Mouse (Mus musculus) frontal cortex, adult 2 months (tissue): Measurements from ENCODE around the gene Rassf8. TPM values are rescaled to one million over a fixed set of nuclear protein-coding genes. Genes with fewer than 3 reads are reported as not detected.

Experiments used
- DNase-seq, 2 experiments: peaks; one replicate each; pipeline ENCODE4 v3.0.0; 2022; ENCODE audit warnings: low spot score in 1 of 2; ENCODE audit errors: extremely low spot score in 1 of 2
- polyA plus RNA-seq: library from polyadenylated mRNA; depleted of rRNA; stranded (reverse); fragments of >200 nt; gene quantifications from 2 replicates; pipeline ENCODE4 v1.2.3, GENCODE M21; 2012

Rassf8 gene
- polyA plus RNA-seq, 1 experiment = 35.0 TPM

DNA sequence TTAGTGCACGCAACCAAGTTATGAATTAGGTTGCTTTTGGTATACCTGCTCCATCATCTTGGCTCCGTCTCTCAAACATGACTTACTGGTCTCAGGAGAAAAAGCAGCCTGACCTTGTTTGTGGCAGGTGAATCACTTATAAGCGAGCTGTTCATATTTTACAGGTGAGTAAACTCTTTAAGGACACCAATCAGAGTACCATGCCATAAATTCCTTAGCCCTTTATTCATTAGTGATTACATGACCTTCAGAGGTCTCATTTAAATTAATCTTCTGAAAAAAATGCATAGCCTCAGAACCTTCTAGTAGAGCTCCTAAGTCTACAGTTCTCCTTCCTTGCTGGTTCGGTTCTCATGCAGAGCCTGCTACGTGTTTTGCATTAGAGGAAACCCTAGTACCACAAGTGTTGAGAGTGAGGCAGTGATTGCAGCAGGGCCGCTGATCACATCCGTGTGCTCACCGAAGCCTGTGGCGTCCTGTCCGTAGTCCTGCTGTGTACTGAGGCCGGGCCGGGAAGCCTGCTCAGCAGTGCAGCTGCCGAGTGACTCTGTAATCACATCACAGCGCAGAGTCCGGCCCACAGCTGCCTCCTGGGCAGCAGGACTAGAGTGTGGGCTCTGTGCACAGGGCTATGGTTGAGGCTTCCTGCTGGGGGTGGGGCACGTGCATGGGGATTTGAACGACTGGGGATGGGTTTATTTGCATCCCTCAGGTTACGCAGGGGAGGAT is 23.9 kb downstream of the Rassf8 start:
- no peak for DNase-seq

DNA sequence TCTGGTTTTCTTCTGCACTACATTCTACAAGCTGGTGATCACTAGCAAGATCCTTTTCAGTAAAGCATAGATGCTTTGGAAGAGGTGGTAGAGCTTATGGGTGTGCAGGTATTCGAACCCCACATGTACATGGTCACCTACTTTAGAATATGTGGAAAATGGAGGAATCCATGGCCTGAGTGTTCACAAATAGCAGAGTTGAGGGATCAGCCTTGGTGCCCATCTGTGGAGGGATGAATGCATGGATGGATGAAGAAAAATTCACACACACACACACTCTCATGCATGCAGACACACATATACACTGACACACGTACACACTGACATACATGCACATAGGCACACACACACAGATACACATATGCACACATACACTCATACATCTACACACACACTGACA is 27.9 kb downstream of the Rassf8 start:
- DNase-seq = no peak

- DNase-seq = no peak
Observed at GRCm38 (mm10) chr6:145776241-145776640, 29.7 kb downstream of the Rassf8 start.

- no peak for DNase-seq
Observed at GRCm38 (mm10) chr6:145779383-145779782, 32.8 kb downstream of the Rassf8 start.

GRCm38 (mm10) chr6:145780180-145780802 is 33.7 kb downstream of the Rassf8 start:
- no peak for DNase-seq

GRCm38 (mm10) chr6:145781256-145781655 is 34.7 kb downstream of the Rassf8 start:
- no peak for DNase-seq

DNA sequence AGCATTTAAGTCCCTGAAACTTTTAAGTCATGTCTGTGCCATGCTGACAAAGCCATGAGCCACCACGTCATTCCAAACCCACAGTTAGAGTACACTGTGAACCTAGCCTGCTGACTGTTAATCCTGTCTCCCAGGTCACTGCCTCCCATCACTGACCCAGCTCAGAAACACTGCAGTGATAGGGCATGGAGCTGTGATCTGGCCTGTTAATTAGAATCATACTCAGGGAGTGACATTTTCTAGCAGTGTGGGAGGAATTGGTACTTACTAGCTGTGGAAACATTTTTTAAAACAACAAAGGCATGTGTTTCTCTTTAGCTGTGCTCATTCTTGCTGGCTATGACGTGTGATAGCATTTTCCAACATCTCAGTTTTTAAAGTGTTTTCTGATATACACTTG is 35.4 kb downstream of the Rassf8 start:
- no peak for DNase-seq

DNA sequence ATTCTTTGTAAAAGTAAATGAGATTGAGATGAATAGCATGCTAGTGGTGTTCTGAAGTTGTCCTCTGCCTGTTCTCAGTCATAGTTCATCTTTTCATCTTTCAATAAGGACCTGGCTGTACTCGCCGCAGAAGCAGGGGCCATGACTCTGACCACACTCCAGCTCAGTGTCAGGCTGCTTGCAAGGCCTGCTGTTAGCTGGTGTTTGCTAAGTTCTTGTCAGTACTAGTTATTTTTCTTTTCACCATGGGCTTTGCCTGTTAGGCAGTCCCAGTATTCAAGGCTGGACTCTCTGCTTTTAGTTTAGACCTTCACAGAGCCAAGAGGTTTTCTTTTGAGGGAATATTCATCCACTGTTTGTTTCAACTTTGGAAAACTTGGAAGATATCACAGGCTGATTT is 40.8 kb downstream of the Rassf8 start:
- no peak for DNase-seq

DNA sequence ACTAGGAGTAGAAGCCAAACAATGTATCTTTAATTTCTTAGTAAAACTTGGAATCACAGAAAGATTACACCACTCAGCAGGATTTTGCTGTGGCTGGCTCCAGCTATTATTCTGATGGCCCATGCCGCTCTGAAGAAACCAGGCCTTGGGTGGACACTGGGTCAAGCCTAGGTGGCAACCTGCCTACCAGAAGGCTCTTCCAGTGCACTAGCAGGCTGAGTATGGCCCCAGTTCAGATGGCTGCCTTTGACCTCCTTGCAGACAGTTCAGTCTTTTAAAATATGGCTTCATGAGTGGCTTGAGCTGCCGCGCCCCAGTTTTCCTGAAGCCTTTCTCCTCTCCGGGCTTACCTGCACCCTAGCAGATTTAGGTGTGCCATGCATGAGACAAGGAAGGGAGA is 43.2 kb downstream of the Rassf8 start:
- no peak for DNase-seq

- DNase-seq = no peak
Observed at GRCm38 (mm10) chr6:145792373-145792772, 45.8 kb downstream of the Rassf8 start.

GRCm38 (mm10) chr6:145793109-145793593 is 46.6 kb downstream of the Rassf8 start:
- DNase-seq = peak in 1 of 2 experiments; percentile 85

- DNase-seq = no peak
Observed at GRCm38 (mm10) chr6:145794671-145795070, 48.1 kb downstream of the Rassf8 start.

DNA sequence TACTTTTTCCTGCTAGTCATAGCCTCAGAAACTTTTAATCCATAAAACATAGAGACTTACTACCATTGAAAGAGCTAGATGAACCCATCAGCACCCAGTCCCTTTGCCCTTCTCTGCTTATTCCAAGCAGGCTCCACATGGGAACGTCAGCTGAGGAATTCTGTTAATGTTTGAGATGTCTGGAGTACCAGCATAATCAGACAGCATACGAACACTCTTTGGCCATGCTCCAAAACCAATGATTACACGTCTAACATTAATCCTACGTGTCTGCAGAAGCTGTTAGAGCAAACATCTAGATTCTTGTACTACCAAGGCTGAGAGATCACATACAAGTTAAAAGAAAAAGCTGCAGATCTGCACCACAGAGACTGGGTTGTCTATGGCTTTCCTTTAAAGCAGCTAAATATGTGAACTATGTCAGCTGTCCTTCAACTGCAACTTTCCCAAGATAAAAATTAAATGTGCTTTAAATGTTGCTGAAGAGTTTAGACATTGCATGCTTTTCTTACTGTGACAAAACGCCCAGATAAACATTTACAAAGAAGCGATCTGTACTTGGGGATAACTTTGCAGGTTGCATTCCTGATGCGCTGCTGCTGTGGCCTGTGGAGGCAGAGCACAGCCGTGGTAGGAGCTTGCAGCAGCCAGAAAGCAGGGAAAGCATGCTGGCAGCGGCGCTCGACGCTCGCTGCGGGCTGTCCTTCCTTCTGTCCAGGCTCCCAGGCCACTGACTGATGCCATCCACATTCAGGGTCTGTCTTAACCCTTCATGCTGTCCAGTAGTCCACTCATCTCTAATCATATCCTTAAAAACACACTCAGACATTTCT is 49.9 kb downstream of the Rassf8 start:
- no peak for DNase-seq

GRCm38 (mm10) chr6:145797692-145798091 is 51.1 kb downstream of the Rassf8 start:
- no peak for DNase-seq

DNA sequence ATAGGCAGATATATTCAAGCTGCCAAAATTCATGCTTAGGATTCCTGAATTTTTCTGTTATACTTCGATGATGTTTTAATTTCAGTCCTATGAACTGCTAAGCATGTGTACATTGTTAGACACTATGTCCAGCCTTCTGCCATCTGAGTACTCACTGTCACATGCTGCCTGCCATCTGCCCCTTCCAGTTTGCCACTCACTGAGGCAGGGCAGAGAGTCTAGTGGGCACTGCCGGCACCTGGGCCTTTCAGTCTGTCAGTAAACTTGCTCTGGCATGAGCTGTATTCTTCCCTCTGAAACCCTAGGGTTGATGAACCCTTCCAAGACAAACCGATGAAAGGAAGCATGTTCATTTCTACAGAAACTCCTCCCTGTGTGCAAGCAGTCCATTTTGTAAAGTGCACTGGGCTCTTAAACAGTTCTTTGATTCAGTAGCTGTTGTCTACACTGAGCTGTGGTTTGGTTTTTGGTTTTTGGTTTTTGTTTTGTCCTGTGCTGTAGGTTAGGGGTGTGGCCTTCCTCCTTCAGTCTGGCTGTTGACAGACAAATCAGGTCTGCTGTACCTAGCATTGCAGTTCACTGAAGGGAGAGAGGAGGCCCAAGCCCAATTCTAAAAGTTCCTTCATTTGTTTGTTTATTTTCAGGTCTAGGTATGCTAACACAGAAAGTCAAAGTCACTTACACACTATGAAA is 55.4 kb downstream of the Rassf8 start:
- no peak for DNase-seq

GRCm38 (mm10) chr6:145802881-145803280 is 56.3 kb downstream of the Rassf8 start:
- DNase-seq = no peak

GRCm38 (mm10) chr6:145804276-145804675 is 57.7 kb downstream of the Rassf8 start:
- DNase-seq = no peak

GRCm38 (mm10) chr6:145806784-145807183 is 60.2 kb downstream of the Rassf8 start:
- no peak for DNase-seq

- DNase-seq = no peak
Observed at GRCm38 (mm10) chr6:145807929-145808328, 61.4 kb downstream of the Rassf8 start.

- no peak for DNase-seq
Observed at GRCm38 (mm10) chr6:145809566-145809965, 63.0 kb downstream of the Rassf8 start.

DNA sequence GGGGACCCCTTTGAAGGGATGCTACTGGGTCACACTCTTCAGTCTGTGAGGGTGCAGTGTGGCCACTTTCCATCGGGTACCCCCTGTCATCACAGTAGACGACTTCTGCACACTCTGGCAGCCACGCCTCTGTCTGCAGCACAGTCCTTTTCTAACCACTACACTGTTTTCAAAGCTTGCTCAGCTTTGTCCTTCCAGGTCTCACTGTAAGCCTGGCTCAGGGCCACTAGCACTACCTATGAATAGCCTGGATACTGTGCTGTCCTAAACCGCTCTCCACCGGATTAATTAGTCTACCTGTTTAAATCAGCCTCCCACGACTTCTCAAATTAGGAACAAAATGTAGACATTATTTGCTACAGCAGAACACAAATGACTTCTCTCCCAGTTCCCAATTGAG is 63.5 kb downstream of the Rassf8 start:
- no peak for DNase-seq
